Mouse (Mus musculus): ENCODE data around the gene Crocc. TPM values are rescaled to one million over a fixed set of nuclear protein-coding genes. Genes with fewer than 3 reads are reported as not detected.

The Crocc gene
- polyA plus RNA-seq, 1 experiment from 2014 or later, result 10.0 TPM

GRCm38 (mm10) chr4:141031733-141032132 is 28.6 kb downstream of the Crocc start:
- no peak overlapping the region for H3K4me3 ChIP-seq
- H3K9me3 ChIP-seq, result no peaks in the 10 kb centered on the region
- 26% methylated on average over 6 of the region's 6 CpGs for WGBS
- peaks cover 98% of the 10 kb centered on the region for H3K36me3 ChIP-seq (replicated peaks)
- no peaks in the 10 kb centered on the region for H3K27me3 ChIP-seq (ENCODE audit: poor library complexity, severe bottlenecking)
- H3K4me1 ChIP-seq, result no peaks in the 10 kb centered on the region
- H3K27ac ChIP-seq, result no peak overlapping the region
- peak; percentile 63 for DNase-seq (ENCODE audit: extremely low spot score, low spot score)

- H3K27ac ChIP-seq, result peak overlapping the region; percentile 17; the same call in 1 of the 2 replicates
- H3K36me3 ChIP-seq (replicated peaks), result peaks cover 98% of the 10 kb centered on the region
- H3K4me1 ChIP-seq, result no peaks in the 10 kb centered on the region
- H3K9me3 ChIP-seq, result no peaks in the 10 kb centered on the region
- DNase-seq (ENCODE audit: extremely low spot score, low spot score), result no peak
- H3K4me3 ChIP-seq, result no peak overlapping the region
- 91% methylated on average over 18 of the region's 18 CpGs for WGBS
- H3K27me3 ChIP-seq (ENCODE audit: poor library complexity, severe bottlenecking), result no peaks in the 10 kb centered on the region
Observed at GRCm38 (mm10) chr4:141030541-141031206, 29.7 kb downstream of the Crocc start.

GRCm38 (mm10) chr4:141024992-141025391 is 35.4 kb downstream of the Crocc start:
- WGBS, result 86% methylated on average over 27 of the region's 27 CpGs
- peaks cover 21% of the 10 kb centered on the region for H3K4me1 ChIP-seq
- no peaks in the 10 kb centered on the region for H3K27me3 ChIP-seq (ENCODE audit: poor library complexity, severe bottlenecking)
- no peak for DNase-seq (ENCODE audit: extremely low spot score, low spot score)
- H3K4me3 ChIP-seq, result no peak overlapping the region
- H3K36me3 ChIP-seq (replicated peaks), result peaks cover 96% of the 10 kb centered on the region
- H3K9me3 ChIP-seq, result no peaks in the 10 kb centered on the region
- 0 out of 2 replicates have a peak overlapping the region, but pooled peaks have one; percentile 25 for H3K27ac ChIP-seq

GRCm38 (mm10) chr4:141024052-141024451 is 36.3 kb downstream of the Crocc start:
- Histone ChIP-seq H3K27ac (no peak overlapping the region), H3K27me3 (ENCODE audit: poor library complexity, severe bottlenecking) (no peaks in the 10 kb centered on the region), H3K36me3 (replicated peaks) (peaks cover 96% of the 10 kb centered on the region), H3K9me3 (no peaks in the 10 kb centered on the region), H3K4me3 (no peak overlapping the region), H3K4me1 (peaks cover 30% of the 10 kb centered on the region)
- 85% methylated on average over 9 of the region's 9 CpGs for WGBS
- DNase-seq (ENCODE audit: extremely low spot score, low spot score), result no peak

- 85% methylated on average over 11 of the region's 11 CpGs for WGBS
- H3K27ac ChIP-seq, result peak overlapping the region; percentile 90
- peaks cover 42% of the 10 kb centered on the region for H3K4me1 ChIP-seq
- H3K36me3 ChIP-seq (replicated peaks), result peaks cover 96% of the 10 kb centered on the region
- no peaks in the 10 kb centered on the region for H3K9me3 ChIP-seq
- H3K4me3 ChIP-seq, result peak overlapping the region; percentile 30; the same call in 1 of the 2 replicates
- H3K27me3 ChIP-seq (ENCODE audit: poor library complexity, severe bottlenecking), result no peaks in the 10 kb centered on the region
- DNase-seq (ENCODE audit: extremely low spot score, low spot score), result no peak
Observed at GRCm38 (mm10) chr4:141021614-141021929, 38.8 kb downstream of the Crocc start.

GRCm38 (mm10) chr4:141020811-141021613 is 39.3 kb downstream of the Crocc start:
- 44% methylated on average over 14 of the region's 14 CpGs for WGBS

GRCm38 (mm10) chr4:141020220-141020619 is 40.1 kb downstream of the Crocc start:
- Histone ChIP-seq H3K27me3 (ENCODE audit: poor library complexity, severe bottlenecking) (no peaks in the 10 kb centered on the region), H3K27ac (peak overlapping the region; percentile 90), H3K9me3 (no peaks in the 10 kb centered on the region), H3K4me1 (peaks cover 46% of the 10 kb centered on the region), H3K4me3 (no peak overlapping the region), H3K36me3 (replicated peaks) (peaks cover 96% of the 10 kb centered on the region)
- WGBS, result 94% methylated on average over 17 of the region's 17 CpGs
- DNase-seq (ENCODE audit: extremely low spot score, low spot score), result no peak

More at GRCm38 (mm10) chr4:141020811-141021613, 39.3 kb downstream of the Crocc start:
- DNase-seq (ENCODE audit: extremely low spot score, low spot score), result peak; percentile 59
- H3K36me3 ChIP-seq (replicated peaks), result peaks cover 96% of the 10 kb centered on the region
- peak overlapping the region; percentile 90 for H3K27ac ChIP-seq
- H3K9me3 ChIP-seq, result no peaks in the 10 kb centered on the region
- H3K27me3 ChIP-seq (ENCODE audit: poor library complexity, severe bottlenecking), result no peaks in the 10 kb centered on the region
- peak overlapping the region; percentile 30 for H3K4me3 ChIP-seq
- peaks cover 42% of the 10 kb centered on the region for H3K4me1 ChIP-seq

- H3K36me3 ChIP-seq (replicated peaks), result peaks cover 97% of the 10 kb centered on the region
- 87% methylated on average over 29 of the region's 29 CpGs for WGBS
- 0 out of 2 replicates have a peak overlapping the region, but pooled peaks have one; percentile 13 for H3K27ac ChIP-seq
Observed at GRCm38 (mm10) chr4:141017657-141018436, 42.5 kb downstream of the Crocc start.

GRCm38 (mm10) chr4:141016311-141016710 is 44.0 kb downstream of the Crocc start:
- Histone ChIP-seq H3K4me3 (no peak overlapping the region), H3K9me3 (no peaks in the 10 kb centered on the region), H3K4me1 (peaks cover 55% of the 10 kb centered on the region), H3K36me3 (replicated peaks) (peaks cover 91% of the 10 kb centered on the region), H3K27ac (no peak overlapping the region), H3K27me3 (ENCODE audit: poor library complexity, severe bottlenecking) (no peaks in the 10 kb centered on the region)
- 88% methylated on average over 9 of the region's 9 CpGs for WGBS
- DNase-seq (ENCODE audit: extremely low spot score, low spot score), result no peak

More at GRCm38 (mm10) chr4:141017657-141018436, 42.5 kb downstream of the Crocc start:
- no peak for DNase-seq (ENCODE audit: extremely low spot score, low spot score)
- H3K27me3 ChIP-seq (ENCODE audit: poor library complexity, severe bottlenecking), result no peaks in the 10 kb centered on the region
- H3K9me3 ChIP-seq, result no peaks in the 10 kb centered on the region
- H3K4me1 ChIP-seq, result peaks cover 48% of the 10 kb centered on the region
- no peak overlapping the region for H3K4me3 ChIP-seq

GRCm38 (mm10) chr4:141015356-141015755 is 45.0 kb downstream of the Crocc start:
- Histone ChIP-seq H3K4me3 (no peak overlapping the region), H3K27me3 (ENCODE audit: poor library complexity, severe bottlenecking) (no peaks in the 10 kb centered on the region), H3K9me3 (no peaks in the 10 kb centered on the region), H3K36me3 (replicated peaks) (peaks cover 84% of the 10 kb centered on the region), H3K4me1 (peaks cover 53% of the 10 kb centered on the region), H3K27ac (0 out of 2 replicates have a peak overlapping the region, but pooled peaks have one; percentile 26)
- no peak for DNase-seq (ENCODE audit: extremely low spot score, low spot score)
- WGBS, result 86% methylated on average over 7 of the region's 7 CpGs

- no peak overlapping the region for H3K4me3 ChIP-seq
- DNase-seq (ENCODE audit: extremely low spot score, low spot score), result no peak
- no peaks in the 10 kb centered on the region for H3K9me3 ChIP-seq
- WGBS, result 92% methylated on average over 11 of the region's 11 CpGs
- H3K27me3 ChIP-seq (ENCODE audit: poor library complexity, severe bottlenecking), result no peaks in the 10 kb centered on the region
- H3K27ac ChIP-seq, result 0 out of 2 replicates have a peak overlapping the region, but pooled peaks have one; percentile 26
- H3K36me3 ChIP-seq (replicated peaks), result peaks cover 79% of the 10 kb centered on the region
- H3K4me1 ChIP-seq, result peaks cover 53% of the 10 kb centered on the region
Observed at GRCm38 (mm10) chr4:141014856-141015255, 45.5 kb downstream of the Crocc start.

- Histone ChIP-seq H3K27me3 (ENCODE audit: poor library complexity, severe bottlenecking) (no peaks in the 10 kb centered on the region), H3K36me3 (replicated peaks) (peaks cover 72% of the 10 kb centered on the region), H3K4me1 (peaks cover 47% of the 10 kb centered on the region), H3K27ac (no peak overlapping the region), H3K9me3 (no peaks in the 10 kb centered on the region), H3K4me3 (no peak overlapping the region)
- WGBS, result 78% methylated on average over 8 of the region's 8 CpGs
- no peak for DNase-seq (ENCODE audit: extremely low spot score, low spot score)
Observed at GRCm38 (mm10) chr4:141014114-141014513, 46.2 kb downstream of the Crocc start.
